Mouse (Mus musculus) brain, adult 2 months (tissue): ENCODE measurements around the gene Aak1.
"Not testable (repeated sequence)": the region's sequence is repeated elsewhere in the genome, so short reads cannot be mapped to it uniquely, and the experiment has no call there.

Experiments used
- DNase-seq: peaks from one replicate; pipeline ENCODE4 v3.0.0; 2011; ENCODE audit warnings: low read depth, low spot score

Gene Aak1

DNA sequence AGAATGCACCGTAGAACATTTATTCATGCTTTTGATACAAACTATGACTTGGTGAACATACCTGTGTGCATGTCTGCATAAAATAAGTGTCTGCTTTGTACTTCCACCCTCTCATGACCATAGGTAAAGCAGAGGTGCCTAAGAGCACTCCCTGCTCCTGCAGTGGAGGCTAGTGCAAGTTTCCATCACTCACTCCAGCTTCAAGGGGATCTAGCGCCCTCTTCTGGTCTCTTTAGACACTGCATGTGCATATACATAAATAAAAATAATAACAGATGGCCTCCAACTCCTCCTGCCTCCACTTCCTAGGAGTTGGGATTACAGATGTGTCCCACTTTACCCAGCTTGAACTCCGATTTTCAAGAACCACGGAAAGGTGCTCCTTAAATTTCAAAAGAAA, 167.6 kb downstream of the Aak1 start:
- peak; percentile 78 for DNase-seq

DNA sequence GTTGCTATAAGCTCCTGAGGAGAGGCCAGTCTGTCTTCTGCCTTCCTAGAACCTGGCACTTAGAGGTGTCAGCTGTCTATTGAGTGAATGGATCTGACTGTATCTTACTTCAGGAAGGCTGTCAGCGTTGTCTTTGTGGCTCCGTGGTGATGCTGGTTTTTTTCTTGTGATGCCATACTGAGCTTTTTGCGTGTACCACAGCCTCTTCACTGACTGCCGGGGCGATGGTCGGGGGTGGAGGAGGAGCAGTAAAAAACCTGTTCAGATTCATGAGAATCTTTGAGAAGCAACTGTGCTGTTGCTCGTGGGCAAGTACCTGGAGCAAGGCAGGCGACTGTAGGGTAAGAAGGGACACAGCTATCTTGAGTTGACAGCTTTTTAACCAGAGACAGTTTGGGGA, 169.6 kb downstream of the Aak1 start:
- peak; percentile 47 for DNase-seq

DNA sequence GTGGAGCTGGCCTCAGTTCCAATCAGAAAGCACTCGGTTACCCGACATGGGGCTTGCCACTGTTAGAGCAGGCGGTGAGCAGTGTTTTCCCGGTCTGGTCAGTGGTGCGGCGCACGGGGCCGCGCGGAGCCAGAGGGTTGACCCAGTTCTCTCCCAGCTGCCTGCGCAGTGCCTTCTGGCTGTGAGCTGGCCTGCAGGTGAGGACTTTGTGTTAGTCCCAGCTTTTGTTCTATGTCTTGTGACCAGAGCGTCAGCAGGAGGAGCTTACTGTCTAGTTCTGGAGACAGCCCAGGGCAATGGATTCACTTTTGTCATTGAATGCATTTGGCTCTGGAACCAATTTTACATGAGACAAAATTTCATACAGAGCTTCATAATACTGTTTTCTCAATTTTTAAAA, 172.5 kb downstream of the Aak1 start:
- peak; percentile 22 for DNase-seq

DNA sequence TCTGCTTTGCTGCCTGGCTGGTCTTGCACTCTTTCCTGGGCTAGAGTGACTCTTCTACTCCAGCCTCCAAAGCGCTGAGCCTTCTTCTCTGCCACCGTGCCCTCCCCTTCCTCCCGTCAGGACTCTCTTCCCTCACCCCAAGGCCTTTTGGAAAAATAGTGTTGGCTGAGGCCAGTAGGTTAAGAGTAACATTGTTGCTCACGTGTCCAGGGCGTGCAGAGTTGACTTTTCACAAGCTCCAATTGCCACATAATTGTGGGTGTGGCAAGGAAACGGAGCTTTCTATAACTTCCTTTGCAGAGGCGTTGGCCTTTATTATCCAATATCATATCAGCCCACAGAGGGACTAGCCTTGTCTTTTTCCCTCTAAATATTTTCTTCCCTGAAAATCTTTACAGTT, 177.7 kb downstream of the Aak1 start:
- DNase-seq: no peak

DNA sequence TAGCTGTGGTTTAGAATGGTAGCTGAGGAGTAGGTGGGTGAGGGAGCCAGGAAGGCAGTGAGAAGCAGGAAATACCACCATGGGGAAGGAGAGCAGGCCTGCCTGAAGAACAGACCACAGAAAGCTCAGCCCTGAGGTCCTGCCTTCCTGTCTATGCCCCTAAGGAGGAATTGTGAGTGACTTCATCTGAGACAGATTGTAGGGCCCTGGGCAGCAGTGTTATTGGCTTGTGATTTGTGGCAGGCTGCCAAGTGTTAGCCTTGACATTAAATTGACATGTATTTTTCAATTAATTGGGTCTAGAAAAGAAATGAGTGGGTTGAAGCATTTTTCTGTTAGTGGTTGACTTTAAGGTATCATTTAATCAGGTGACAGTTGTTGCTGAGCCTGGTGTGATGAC, 179.6 kb downstream of the Aak1 start:
- DNase-seq: no peak

DNA sequence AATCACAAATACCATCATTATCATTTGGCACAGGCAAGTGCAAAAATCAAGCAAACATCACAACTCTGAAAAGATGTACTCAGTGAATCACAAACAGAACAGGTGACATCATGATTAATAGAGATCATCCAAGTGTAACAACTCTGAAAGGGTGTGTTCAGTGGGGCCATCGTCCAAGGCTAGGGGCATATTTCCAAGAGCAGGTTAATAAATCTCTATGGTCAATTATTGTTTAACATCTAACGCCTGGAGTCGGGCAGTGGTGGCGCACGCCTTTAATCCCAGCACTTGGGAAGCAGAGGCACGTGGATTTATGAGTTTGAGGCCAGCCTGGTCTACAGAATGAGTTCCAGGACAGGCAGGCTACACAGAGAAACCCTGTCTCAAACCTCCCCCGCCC, 182.0 kb downstream of the Aak1 start:
- not testable (repeated sequence) for DNase-seq

DNA sequence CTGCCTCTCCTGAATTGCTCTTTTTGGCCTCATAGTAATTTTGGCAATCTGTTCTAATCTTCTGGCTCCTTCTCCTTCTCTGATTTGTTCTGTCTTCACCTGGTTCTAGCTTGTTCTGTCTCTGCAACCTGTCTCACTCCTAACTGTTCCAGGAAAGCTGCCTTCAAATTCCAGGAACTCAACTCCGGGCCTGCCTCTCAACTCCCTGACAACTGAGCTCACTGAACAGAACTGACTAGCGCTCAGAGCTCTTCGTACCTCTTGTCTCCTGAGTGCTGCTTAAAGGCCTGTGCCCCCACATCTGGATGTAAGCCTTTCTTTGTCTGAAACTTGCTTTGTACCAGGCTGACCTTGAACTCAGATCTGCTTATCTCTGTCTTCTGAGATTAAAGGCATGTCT, 183.1 kb downstream of the Aak1 start:
- no peak for DNase-seq

DNA sequence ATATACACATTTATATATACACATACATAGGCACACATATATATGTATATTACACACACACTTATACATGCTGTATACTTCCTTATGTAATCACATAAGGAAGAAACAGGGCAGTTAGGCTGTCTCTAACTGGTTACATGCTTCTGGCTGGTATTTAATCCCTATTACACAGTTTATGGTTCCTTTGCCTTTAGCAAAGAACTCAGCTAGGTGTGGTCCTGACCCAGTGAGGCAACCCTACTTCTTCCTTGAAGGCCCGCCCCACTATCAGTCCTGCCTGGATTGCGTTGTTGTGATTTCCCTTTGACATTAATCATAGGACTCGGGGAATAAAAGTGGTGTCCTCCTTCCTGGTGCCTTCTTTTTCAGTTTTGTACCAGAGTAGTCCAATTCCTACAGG, 185.1 kb downstream of the Aak1 start:
- DNase-seq: no peak

DNA sequence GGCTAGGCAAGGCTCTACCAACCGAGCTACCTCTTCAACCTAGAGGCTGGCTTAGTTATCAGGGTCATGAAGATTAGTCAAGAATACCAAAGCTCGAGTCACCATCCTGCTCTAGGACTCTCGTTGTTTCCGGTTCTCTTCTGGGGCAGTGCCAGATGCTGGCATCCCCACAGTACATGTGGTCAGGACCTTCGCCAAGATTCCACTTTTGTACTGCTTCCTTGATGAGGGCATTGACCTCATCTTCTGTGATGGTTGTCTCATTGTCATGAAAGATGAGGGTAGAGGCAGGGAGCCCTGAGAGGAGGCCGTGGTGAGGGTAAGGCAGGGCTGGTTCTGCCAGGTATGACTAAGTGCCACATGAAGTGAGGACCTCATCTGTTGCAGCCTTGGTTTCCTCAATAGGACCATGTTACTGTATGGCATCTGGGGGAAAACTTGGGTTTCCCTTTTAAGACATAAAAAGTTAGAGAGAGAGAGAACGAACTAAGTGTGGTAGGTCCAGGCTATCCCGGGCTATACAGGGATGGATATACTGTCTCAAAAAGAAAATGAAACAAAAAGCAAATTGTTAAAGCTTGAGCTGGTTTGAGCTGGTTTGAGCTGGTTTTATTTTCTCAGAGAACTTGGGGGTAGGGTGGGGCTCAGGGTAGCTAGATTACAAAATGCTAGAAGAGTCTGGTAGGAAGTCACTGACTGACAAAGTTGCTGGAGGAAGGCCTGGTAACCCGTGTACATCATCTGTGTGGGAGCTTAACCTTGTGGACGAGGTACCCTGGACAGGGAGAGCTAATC, 188.7 kb downstream of the Aak1 start:
- no peak for DNase-seq

DNA sequence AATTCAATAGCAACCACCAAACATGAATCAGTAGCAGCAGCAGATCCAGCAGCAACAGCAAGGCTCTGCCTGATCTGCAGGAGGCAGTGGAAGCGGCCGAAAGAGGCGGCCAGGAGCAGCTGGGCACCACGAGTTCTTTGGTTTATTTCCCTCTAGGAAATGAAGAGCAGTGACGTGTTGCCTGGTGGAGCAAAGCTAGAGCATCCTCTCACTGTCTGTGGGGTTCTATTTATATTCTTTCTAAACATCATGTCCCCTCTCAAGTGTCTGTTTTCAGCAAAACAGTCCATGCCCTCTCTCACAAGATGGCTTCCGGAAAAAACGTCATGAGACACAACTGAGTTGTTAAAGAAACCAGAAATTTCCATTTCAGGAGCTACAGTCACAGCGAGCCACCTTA, 189.8 kb downstream of the Aak1 start:
- no peak for DNase-seq

DNA sequence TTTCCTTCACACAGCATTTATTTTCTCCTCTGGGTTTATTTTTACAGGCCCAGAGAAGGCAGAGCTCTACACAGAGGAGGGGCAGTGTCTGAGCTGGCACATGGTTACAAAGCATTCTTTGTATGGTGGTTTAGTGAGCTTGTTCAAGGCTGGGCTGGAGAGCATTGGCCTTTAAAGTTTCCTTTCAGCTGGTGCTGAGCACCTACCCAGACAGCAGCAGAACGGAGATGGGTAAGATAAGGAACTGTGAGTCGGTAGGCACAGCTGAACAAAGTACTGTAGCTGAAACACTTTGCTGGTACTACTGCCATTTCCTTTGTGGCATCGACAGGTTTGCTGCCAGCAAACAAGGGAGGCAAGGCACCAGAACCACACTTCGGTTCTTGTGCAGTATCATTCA, 191.7 kb downstream of the Aak1 start:
- peak; percentile 69 for DNase-seq

DNA sequence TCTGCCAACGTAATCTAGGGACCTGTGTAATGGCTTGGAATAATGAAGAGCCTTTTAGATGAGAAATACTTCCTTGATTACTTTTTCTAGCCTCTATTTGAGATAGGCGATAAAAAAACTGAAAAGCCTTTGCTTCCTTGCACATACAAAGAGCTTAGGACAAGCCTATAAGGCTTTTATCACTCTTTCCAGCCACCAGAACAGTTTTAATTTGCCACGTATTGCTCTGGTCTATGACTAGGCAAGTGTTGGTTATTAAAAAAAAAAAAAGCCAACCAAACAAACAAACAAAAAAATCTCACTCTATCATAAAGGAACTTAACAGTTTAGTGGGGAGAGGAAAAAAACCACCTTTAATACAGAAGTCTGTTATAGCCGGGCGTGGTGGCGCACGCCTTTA, 192.1 kb downstream of the Aak1 start:
- no peak for DNase-seq

DNA sequence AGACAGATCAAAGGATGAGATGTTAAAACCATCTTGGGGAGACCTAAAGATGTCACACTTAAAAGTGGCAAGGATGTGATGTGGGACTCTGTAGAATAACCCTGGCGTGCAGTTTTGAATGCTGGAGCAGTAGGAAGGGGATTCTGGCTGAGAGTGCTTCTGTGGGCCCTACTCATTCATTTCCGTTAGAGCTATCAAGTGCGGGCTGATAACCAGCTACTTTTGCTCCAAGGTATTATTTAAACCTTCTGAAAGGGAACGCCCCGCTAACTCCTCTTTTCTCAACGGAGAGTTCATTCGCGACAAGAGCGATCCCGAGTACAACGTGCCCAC, 192.7 kb downstream of the Aak1 start:
- no peak for DNase-seq

DNA sequence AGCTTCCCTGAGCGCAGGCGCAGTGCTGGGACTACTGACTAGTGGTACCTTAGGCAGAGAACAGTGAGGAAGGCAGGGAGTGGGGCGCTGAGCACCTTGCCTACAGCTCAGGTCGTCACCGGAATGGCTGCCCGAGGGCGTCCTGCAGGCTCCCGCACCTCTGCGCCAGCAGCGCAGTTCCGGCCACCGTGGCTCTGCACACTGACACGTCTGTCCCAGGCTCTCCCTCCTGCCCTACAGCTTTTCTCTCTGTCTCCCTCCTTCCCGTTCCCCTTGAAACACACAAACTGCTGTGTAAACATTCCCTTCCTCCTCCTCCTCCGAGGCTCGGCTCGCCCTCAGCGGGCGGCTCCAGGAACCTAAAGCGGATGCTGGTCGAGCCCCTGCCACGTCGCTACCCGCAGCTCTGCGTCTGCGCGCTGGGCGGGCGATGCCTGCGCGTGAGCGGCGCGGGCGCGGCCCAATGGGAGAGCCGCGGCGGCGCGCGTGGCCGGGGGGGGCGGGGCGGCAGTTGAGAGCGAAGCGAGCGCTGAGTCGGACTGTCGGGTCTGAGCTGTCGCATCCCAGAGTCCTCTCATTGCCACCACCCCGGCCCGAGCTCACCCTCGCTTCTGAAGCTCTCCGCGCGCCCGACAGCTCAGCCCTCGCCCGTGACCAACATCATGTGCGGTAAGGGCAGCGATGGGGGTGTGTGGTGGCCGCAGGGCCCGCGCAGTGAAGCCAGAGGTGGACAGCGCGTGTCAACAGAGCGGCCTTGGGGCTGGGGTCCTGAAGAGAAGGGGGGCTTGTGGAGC, 193.2 kb downstream of the Aak1 start, which contains the start of gene Gfpt1:
Gfpt1 (plus strand) TSS at position 510 of the 794 bp plus-strand sequence.
- DNase-seq: peak; percentile 98

DNA sequence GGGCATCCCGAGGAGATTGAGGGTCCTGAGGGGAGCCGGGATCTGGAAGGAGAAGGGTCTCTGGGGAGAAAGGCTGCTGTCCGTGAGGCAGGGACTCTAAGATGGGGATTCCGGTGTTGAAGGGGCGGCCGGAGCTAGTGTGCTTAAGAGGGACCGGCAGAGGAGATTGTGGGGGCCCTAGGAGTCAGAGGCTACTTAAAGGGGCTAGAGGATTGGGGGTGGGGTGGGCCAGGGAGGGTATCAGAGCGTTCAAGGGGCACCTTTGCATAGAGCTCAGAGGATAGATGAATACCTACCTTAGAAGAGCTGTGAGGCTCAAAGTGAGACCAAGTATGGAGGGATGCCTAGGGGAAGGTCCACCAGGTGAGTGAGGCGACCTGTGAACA, 193.8 kb downstream of the Aak1 start:
- no peak for DNase-seq

DNA sequence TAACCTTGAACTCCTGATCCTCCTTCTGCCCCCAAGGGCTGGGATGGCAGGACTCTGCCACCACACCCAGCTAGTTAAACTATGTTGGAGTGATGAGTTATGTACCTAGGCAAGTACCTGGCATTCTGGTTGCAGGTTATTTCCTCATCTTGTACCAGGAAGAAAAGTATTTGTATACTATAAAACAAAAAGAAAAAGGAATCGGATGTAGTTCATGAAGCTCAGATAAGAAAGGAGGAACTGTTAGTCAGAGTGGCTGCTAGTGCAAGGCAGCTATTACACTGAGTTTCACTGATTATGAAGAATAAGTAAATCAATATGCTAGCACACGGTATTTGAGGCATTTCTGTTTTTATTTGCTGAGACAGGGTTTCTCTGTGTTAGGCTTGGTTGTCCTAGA, 195.6 kb downstream of the Aak1 start:
- no peak for DNase-seq

DNA sequence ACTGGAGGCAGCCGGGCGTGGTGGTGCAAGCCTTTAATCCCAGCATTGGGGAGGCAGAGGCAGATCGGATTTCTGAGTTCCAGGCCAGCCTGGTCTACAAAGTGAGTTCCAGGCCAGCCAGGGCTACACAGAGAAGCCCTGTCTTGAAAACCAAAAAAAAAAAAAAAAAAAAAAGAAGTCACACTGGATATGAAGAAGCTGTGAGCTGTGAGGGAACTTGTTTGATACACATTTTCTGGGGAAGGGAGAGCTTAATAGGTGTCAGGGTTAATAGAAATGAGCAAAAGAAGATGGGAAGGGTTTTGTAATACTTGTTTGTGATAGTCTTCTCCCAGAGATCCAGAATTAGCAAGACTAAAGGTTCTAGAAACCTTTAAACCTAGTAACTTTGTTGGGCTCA, 196.2 kb downstream of the Aak1 start:
- DNase-seq: no peak

DNA sequence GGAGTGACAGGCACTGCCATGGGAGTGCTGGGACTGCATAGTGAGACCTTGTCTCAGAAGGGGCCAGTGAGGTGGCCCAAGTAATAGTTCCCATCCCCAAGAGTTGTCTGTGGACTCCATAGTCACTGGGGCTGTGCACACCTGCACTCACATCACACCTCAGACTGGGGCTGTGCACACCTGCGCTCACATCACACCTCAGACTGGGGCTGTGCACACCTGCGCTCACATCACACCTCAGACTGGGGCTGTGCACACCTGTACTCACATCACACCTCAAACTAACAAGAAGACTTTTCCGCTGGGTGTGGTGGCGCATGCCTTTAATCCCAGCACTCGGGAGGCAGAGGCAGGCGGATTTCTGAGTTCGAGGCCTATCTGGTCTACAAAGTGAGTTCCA, 199.4 kb downstream of the Aak1 start:
- not testable (repeated sequence) for DNase-seq

DNA sequence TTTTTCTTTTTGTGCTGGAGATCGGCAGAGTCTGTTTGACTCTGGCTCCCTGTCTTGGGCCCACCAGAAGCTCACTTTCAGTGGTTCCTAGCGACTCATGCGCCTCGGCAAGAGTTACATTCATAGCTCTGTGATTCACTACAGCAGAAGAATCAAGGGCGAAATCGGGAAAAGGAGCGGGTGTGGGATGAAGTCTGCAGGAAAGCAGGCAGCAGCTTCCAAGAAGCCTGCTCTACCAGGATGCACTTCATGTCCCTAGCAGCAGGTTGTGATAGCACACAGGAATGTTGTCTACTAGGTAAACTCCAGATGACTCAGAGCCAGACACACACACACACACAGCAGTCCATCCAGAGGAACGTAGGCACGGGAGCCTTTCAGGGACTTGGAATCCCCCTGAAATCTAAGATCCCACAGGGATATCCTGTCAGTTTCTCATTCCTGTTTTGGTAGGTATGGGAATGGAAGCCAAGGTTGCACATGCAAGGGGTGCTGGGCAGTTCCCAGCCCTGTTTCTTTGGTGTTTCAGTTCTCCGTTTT, 202.6 kb downstream of the Aak1 start:
- peak; percentile 84 for DNase-seq
